Mouse (Mus musculus): ENCODE results near the gene Dgkg. TPM values are rescaled to one million over a fixed set of nuclear protein-coding genes. Genes with fewer than 3 reads are reported as not detected.

Gene Dgkg
- polyA plus RNA-seq, 1 experiment from 2014 or later, result 2.1 TPM

DNA sequence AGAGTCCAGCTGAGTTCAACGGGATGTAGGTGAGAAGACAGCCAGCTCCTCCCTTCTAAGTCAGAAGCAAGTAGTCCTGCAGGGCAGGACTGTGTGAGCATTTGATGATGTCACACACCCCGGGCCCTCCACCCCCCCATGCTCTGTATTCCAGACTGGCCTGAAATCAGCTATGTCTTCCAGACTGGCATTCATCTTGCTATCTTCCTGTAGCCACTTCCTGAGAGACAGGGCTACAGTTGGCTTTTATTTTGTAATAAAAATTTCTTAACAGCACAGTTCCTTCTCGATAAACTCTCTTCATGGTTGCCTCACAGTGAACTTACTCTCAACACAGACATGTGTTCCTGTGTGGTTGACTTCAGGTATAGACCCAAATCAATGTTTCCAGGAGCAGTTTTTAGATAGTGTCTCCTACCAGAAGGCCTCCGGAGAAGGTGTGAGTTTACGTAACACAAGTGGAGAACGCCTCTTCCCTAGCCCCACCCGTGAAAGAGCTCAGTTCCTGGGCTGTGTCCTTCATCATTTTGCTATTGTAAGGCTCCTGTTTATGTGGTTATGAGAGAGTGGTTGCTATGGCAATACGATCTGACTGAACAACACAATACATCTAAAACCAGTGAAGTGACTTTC, 38.5 kb downstream of the Dgkg start:
- no peaks in the 10 kb centered on the region for H3K36me3 ChIP-seq (ENCODE audit: control insufficient read depth, insufficient read depth, low read length)
- no peak overlapping the region for H3K4me3 ChIP-seq (replicated peaks; ENCODE audit: low read length)
- no peak overlapping the region for H3K4me2 ChIP-seq (ENCODE audit: low read depth, low read length)
- WGBS, result 60% methylated on average over 8 of the region's 8 CpGs
- H3K4me1 ChIP-seq (ENCODE audit: control insufficient read depth, insufficient read depth, low read length), result no peaks in the 10 kb centered on the region
- ATAC-seq (ENCODE audit: insufficient read depth, low FRiP score), result no peak
- no peak overlapping the region for H3K27ac ChIP-seq (ENCODE audit: low read length)
- no peaks in the 10 kb centered on the region for H3K9me3 ChIP-seq (replicated peaks; ENCODE audit: control insufficient read depth, low read length)
- no peak overlapping the region for H3K9ac ChIP-seq (ENCODE audit: low read length)
- no peaks in the 10 kb centered on the region for H3K27me3 ChIP-seq (ENCODE audit: control insufficient read depth, insufficient read depth, low read length)

DNA sequence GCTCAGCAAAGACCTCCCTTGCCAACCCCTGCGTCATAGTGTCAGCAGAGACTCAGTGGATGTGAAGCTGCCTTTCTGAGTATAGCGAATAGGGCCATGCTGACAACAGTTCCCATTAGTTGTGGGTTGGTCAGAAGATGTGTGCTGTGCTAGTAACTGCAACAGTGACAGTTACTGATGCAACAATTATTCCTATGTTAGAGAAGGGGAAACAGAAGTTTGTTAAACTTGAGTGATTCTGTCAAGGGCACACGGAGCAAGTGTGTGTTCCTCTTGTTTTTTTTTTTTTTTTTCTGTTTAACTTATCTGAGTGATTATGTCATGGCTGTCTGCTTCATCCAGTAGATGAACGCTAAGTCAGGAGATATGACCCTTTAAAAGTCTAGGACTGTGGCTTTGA, 41.2 kb downstream of the Dgkg start:
- ATAC-seq (ENCODE audit: insufficient read depth, low FRiP score), result no peak
- Histone ChIP-seq H3K4me1 (ENCODE audit: control insufficient read depth, insufficient read depth, low read length) (no peaks in the 10 kb centered on the region), H3K4me2 (ENCODE audit: low read depth, low read length) (no peak overlapping the region), H3K36me3 (ENCODE audit: control insufficient read depth, insufficient read depth, low read length) (no peaks in the 10 kb centered on the region), H3K4me3 (replicated peaks; ENCODE audit: low read length) (no peak overlapping the region), H3K27me3 (ENCODE audit: control insufficient read depth, insufficient read depth, low read length) (no peaks in the 10 kb centered on the region), H3K9ac (ENCODE audit: low read length) (no peak overlapping the region), H3K27ac (ENCODE audit: low read length) (no peak overlapping the region), H3K9me3 (replicated peaks; ENCODE audit: control insufficient read depth, low read length) (no peaks in the 10 kb centered on the region)
- 66% methylated on average over 4 of the region's 4 CpGs for WGBS

DNA sequence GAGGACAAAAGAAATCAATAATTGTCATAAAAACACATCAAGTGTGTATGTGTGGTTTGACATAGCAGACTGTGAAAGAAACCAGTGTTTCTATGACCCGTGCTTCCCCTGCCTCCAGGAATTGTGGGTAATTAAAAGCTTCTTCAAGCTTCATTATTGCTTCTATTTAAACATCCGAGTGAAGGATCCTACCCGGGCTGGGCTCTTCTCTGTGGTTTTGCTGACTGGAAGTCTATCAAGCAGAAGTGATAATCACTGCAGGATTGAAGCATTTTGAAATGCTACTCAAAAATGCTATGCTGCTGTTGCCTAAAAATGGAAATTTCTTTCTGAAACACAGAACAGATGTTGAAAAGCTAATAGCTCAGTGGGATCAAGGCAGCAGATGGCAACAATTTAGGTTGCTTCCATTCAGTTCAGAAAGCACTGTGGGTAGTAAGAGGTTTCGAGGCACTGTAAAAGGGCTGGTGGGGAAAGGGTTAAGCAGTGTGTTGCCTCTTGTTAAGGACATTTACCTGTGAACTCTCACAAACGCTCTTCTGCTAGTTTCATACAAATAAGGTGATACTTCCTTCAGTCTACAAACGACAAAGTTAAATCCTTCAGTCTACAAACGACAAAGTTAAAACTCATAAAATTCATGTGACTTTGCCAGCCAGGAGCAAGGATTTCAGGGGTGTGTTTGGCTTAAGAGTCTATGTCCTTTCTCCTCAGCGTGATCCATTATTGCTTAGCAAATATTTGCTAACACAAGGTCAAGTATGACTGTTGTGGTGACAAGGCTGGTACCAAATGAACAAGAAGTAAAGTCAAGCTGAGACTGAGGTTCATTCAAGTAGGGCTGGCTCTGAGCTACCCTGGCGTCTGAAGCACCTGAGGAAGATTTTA, 43.6 kb downstream of the Dgkg start:
- Histone ChIP-seq H3K4me1 (ENCODE audit: control insufficient read depth, insufficient read depth, low read length) (no peaks in the 10 kb centered on the region), H3K4me2 (ENCODE audit: low read depth, low read length) (no peak overlapping the region), H3K27ac (ENCODE audit: low read length) (peak overlapping the region; percentile 43), H3K9ac (ENCODE audit: low read length) (no peak overlapping the region), H3K4me3 (replicated peaks; ENCODE audit: low read length) (no peak overlapping the region), H3K9me3 (replicated peaks; ENCODE audit: control insufficient read depth, low read length) (no peaks in the 10 kb centered on the region), H3K36me3 (ENCODE audit: control insufficient read depth, insufficient read depth, low read length) (no peaks in the 10 kb centered on the region), H3K27me3 (ENCODE audit: control insufficient read depth, insufficient read depth, low read length) (no peaks in the 10 kb centered on the region)
- WGBS, result 47% methylated on average over 9 of the region's 9 CpGs
- ATAC-seq (ENCODE audit: insufficient read depth, low FRiP score), result peak; percentile 44; the same call in 1 of the 2 replicates

GRCm38 (mm10) chr16:22608046-22608445, 49.0 kb downstream of the Dgkg start:
- Histone ChIP-seq H3K36me3 (ENCODE audit: control insufficient read depth, insufficient read depth, low read length) (no peaks in the 10 kb centered on the region), H3K27me3 (ENCODE audit: control insufficient read depth, insufficient read depth, low read length) (no peaks in the 10 kb centered on the region), H3K4me3 (replicated peaks; ENCODE audit: low read length) (no peak overlapping the region), H3K9ac (ENCODE audit: low read length) (no peak overlapping the region), H3K9me3 (replicated peaks; ENCODE audit: control insufficient read depth, low read length) (no peaks in the 10 kb centered on the region), H3K4me2 (ENCODE audit: low read depth, low read length) (no peak overlapping the region), H3K4me1 (ENCODE audit: control insufficient read depth, insufficient read depth, low read length) (no peaks in the 10 kb centered on the region), H3K27ac (ENCODE audit: low read length) (no peak overlapping the region)
- ATAC-seq (ENCODE audit: insufficient read depth, low FRiP score), result no peak
- WGBS, result 37% methylated on average over 6 of the region's 6 CpGs

DNA sequence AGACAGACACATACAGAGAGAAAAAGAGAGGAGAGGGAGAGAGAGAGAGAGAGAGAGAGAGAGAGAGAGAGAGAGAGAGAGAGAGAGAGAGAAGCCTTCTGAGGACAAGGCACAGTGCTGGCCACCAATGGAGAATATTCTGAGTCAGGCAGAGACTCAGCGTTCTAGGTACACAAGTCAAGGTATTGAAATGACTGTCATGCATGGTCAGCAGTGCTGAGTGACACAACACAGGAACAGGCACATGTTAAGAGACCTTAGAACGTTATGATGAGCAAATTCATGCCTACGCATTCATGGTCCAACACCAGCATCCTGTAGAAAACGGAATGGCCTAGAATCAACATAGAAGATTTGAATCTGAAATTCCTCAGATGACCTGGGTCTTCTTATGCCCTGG, 50.0 kb downstream of the Dgkg start:
- no peak overlapping the region for H3K4me3 ChIP-seq (replicated peaks; ENCODE audit: low read length)
- H3K9ac ChIP-seq (ENCODE audit: low read length), result no peak overlapping the region
- no peak overlapping the region for H3K27ac ChIP-seq (ENCODE audit: low read length)
- ATAC-seq (ENCODE audit: insufficient read depth, low FRiP score), result no peak
- H3K4me2 ChIP-seq (ENCODE audit: low read depth, low read length), result no peak overlapping the region
- no peaks in the 10 kb centered on the region for H3K27me3 ChIP-seq (ENCODE audit: control insufficient read depth, insufficient read depth, low read length)
- H3K36me3 ChIP-seq (ENCODE audit: control insufficient read depth, insufficient read depth, low read length), result no peaks in the 10 kb centered on the region
- WGBS, result 86% methylated on average over 4 of the region's 4 CpGs
- H3K4me1 ChIP-seq (ENCODE audit: control insufficient read depth, insufficient read depth, low read length), result no peaks in the 10 kb centered on the region
- no peaks in the 10 kb centered on the region for H3K9me3 ChIP-seq (replicated peaks; ENCODE audit: control insufficient read depth, low read length)

DNA sequence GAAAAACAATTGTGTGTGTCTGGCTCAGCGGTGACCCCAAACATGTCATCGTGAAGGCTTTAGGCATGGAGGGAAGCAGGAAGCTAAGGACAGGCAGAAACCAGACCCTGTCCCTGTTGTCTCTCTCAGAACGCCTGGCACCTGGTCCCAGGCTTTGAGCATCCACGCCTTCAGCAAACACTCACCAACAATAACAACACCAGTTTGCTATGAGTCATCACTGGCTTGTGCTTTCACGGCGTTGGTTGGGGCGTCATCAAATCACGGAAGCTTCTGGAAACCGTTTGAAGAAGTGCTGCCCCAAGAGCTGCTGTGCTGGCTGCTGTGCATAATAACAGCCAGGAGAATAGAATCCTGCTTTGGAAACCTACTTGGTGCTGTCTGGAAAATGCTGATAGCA, 54.6 kb downstream of the Dgkg start:
- no peaks in the 10 kb centered on the region for H3K4me1 ChIP-seq (ENCODE audit: control insufficient read depth, insufficient read depth, low read length)
- no peak overlapping the region for H3K27ac ChIP-seq (ENCODE audit: low read length)
- H3K27me3 ChIP-seq (ENCODE audit: control insufficient read depth, insufficient read depth, low read length), result no peaks in the 10 kb centered on the region
- no peaks in the 10 kb centered on the region for H3K9me3 ChIP-seq (replicated peaks; ENCODE audit: control insufficient read depth, low read length)
- H3K9ac ChIP-seq (ENCODE audit: low read length), result no peak overlapping the region
- H3K4me3 ChIP-seq (replicated peaks; ENCODE audit: low read length), result no peak overlapping the region
- H3K4me2 ChIP-seq (ENCODE audit: low read depth, low read length), result no peak overlapping the region
- 64% methylated on average over 9 of the region's 9 CpGs for WGBS
- ATAC-seq (ENCODE audit: insufficient read depth, low FRiP score), result peak; percentile 47; the same call in 1 of the 2 replicates
- H3K36me3 ChIP-seq (ENCODE audit: control insufficient read depth, insufficient read depth, low read length), result no peaks in the 10 kb centered on the region

- Histone ChIP-seq H3K4me2 (ENCODE audit: low read depth, low read length) (no peak overlapping the region), H3K27ac (ENCODE audit: low read length) (no peak overlapping the region), H3K4me1 (ENCODE audit: control insufficient read depth, insufficient read depth, low read length) (no peaks in the 10 kb centered on the region), H3K9me3 (replicated peaks; ENCODE audit: control insufficient read depth, low read length) (no peaks in the 10 kb centered on the region), H3K9ac (ENCODE audit: low read length) (no peak overlapping the region), H3K27me3 (ENCODE audit: control insufficient read depth, insufficient read depth, low read length) (no peaks in the 10 kb centered on the region), H3K36me3 (ENCODE audit: control insufficient read depth, insufficient read depth, low read length) (no peaks in the 10 kb centered on the region), H3K4me3 (replicated peaks; ENCODE audit: low read length) (no peak overlapping the region)
- WGBS, result 75% methylated on average over 3 of the region's 3 CpGs
- no peak for ATAC-seq (ENCODE audit: insufficient read depth, low FRiP score)
Observed at GRCm38 (mm10) chr16:22601756-22602155, 55.3 kb downstream of the Dgkg start.

DNA sequence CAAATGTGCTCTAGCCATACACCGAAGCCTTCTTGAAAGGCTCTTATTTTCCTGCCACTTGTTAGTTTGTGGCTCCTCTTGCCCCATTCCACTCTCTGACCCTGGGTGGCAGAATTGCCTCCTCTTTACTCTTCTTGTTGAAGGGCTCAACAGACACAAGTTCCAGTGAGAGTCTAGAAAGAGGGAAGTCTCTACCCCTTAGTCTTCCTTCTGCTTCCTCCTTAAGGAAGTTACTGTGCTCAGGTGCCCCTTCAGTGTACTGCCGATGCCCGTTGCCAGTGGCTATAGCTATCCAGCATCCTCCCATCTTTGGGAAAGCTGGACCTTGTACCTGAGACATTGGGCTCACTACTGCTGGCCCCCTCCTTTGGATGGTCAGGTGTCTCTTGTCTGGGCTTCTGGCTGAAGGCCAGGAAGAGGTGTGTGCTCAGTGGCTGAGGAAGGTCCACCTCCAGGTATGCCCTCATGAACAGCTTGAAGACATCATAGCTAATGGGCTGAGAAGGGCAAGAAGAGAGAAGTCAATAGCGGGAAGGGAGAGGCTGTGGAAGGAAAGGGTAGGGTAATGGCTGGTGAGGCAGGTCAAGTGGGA, 56.8 kb downstream of the Dgkg start:
- Histone ChIP-seq H3K4me2 (ENCODE audit: low read depth, low read length) (no peak overlapping the region), H3K36me3 (ENCODE audit: control insufficient read depth, insufficient read depth, low read length) (no peaks in the 10 kb centered on the region), H3K9ac (ENCODE audit: low read length) (no peak overlapping the region), H3K27ac (ENCODE audit: low read length) (no peak overlapping the region), H3K4me3 (replicated peaks; ENCODE audit: low read length) (no peak overlapping the region), H3K27me3 (ENCODE audit: control insufficient read depth, insufficient read depth, low read length) (no peaks in the 10 kb centered on the region), H3K4me1 (ENCODE audit: control insufficient read depth, insufficient read depth, low read length) (no peaks in the 10 kb centered on the region), H3K9me3 (replicated peaks; ENCODE audit: control insufficient read depth, low read length) (no peaks in the 10 kb centered on the region)
- no peak for ATAC-seq (ENCODE audit: insufficient read depth, low FRiP score)
- WGBS, result 80% methylated on average over 4 of the region's 4 CpGs

DNA sequence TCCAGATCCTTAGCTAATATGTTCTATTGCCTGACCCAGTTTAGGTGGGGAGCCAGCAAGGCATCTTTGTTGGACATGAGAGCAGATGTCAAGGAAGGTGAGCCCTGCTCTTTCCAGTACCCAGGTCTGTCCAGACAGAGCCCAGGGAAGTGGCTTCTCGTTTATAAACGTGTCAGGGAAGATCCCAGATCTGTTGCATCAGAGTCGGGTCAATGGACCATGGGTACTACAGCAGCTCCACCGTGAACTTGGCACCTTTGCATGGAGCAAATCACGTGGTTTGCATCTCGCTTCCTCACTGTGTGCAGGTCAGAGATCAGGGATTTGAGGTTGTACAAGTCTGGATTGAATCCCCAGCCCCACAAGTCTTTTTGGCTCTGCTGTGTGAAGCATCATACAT, 58.3 kb downstream of the Dgkg start:
- 72% methylated on average over 6 of the region's 6 CpGs for WGBS
- H3K4me1 ChIP-seq (ENCODE audit: control insufficient read depth, insufficient read depth, low read length), result no peaks in the 10 kb centered on the region
- no peaks in the 10 kb centered on the region for H3K27me3 ChIP-seq (ENCODE audit: control insufficient read depth, insufficient read depth, low read length)

More for the DNA sequence above, 58.3 kb downstream of the Dgkg start:
- no peak overlapping the region for H3K9ac ChIP-seq (ENCODE audit: low read length)
- H3K36me3 ChIP-seq (ENCODE audit: control insufficient read depth, insufficient read depth, low read length), result no peaks in the 10 kb centered on the region
- H3K4me3 ChIP-seq (replicated peaks; ENCODE audit: low read length), result no peak overlapping the region
- H3K27ac ChIP-seq (ENCODE audit: low read length), result no peak overlapping the region
- H3K4me2 ChIP-seq (ENCODE audit: low read depth, low read length), result no peak overlapping the region
- no peak for ATAC-seq (ENCODE audit: insufficient read depth, low FRiP score)
- H3K9me3 ChIP-seq (replicated peaks; ENCODE audit: control insufficient read depth, low read length), result no peaks in the 10 kb centered on the region
